Mouse (Mus musculus) ES-E14 (cell line): ENCODE results near the gene Chrna9. TPM values are rescaled to one million over a fixed set of nuclear protein-coding genes. Genes with fewer than 3 reads are reported as not detected.
A peak's percentile ranks its signal among the peaks of the same experiment; 100 is the strongest.

Source experiments
- DNase-seq: peaks from one replicate; pipeline ENCODE4 v3.0.0-alpha.2; 2013; ENCODE audit warnings: low read depth, low spot score
- H3K27ac ChIP-seq: 2 replicates; pipeline ENCODE4 v1.5.1; 2012; ENCODE audit warnings: low read depth, mild to moderate bottlenecking, low read length, moderate library complexity, mixed read lengths; ENCODE audit not compliant: poor library complexity, insufficient read depth, severe bottlenecking
- H3K36me3 ChIP-seq: 2 replicates; pipeline ENCODE4 v1.6.1; 2012; ENCODE audit warnings: mild to moderate bottlenecking, low read length, moderate library complexity, mixed read lengths; ENCODE audit not compliant: control insufficient read depth, poor library complexity, insufficient read depth, severe bottlenecking
- H3K4me1 ChIP-seq, 2 experiments: fragments of 150-350 bp in 1 of 2; sonication (generic) in 1 of 2; 2 replicates each; pipeline ENCODE4 v1.6.1; 2012; ENCODE audit warnings: low read length in 2 of 2, mild to moderate bottlenecking in 1 of 2, mixed read lengths in 1 of 2; ENCODE audit not compliant: control insufficient read depth in 2 of 2, insufficient read depth in 2 of 2, poor library complexity in 1 of 2
- H3K4me3 ChIP-seq, 2 experiments: fragments of 150-350 bp in 1 of 2; sonication (generic) in 1 of 2; 2 replicates each; pipeline ENCODE4 v1.5.1; 2012; ENCODE audit warnings: low read length in 2 of 2, low read depth in 1 of 2, mild to moderate bottlenecking in 1 of 2, mixed read lengths in 1 of 2; ENCODE audit not compliant: insufficient read depth in 1 of 2, poor library complexity in 1 of 2, severe bottlenecking in 1 of 2
- H3K9ac ChIP-seq: 2 replicates; pipeline ENCODE4 v1.6.1; 2012; ENCODE audit warnings: low read depth, mild to moderate bottlenecking, low read length, mixed read lengths; ENCODE audit not compliant: poor library complexity, insufficient read depth, severe bottlenecking
- H3K9me3 ChIP-seq: fragments of 150-350 bp; sonication (generic); 2 replicates; pipeline ENCODE4 v1.6.1; 2012; ENCODE audit warnings: low read depth, mild to moderate bottlenecking, low read length; ENCODE audit not compliant: control insufficient read depth, insufficient read depth
- CHD2 ChIP-seq: IDR thresholded peaks from 2 replicates; pipeline ENCODE4 v1.6.1; 2014; ENCODE audit warnings: mild to moderate bottlenecking, low read depth, low read length, inconsistent platforms
- HCFC1 ChIP-seq: IDR thresholded peaks from 2 replicates; pipeline ENCODE4 v1.6.1; 2012; ENCODE audit warnings: low read length, inconsistent platforms, borderline replicate concordance; ENCODE audit not compliant: insufficient read depth
- MAFK ChIP-seq: IDR thresholded peaks from 2 replicates; pipeline ENCODE4 v1.6.1; 2014; ENCODE audit warnings: mild to moderate bottlenecking, low read depth, low read length, inconsistent platforms; ENCODE audit not compliant: insufficient read depth
- ZC3H11A ChIP-seq: IDR thresholded peaks from 2 replicates; pipeline ENCODE4 v1.6.1; 2012; ENCODE audit warnings: low read depth, mild to moderate bottlenecking, inconsistent platforms, low read length, borderline replicate concordance
- ZNF384 ChIP-seq: IDR thresholded peaks from 2 replicates; pipeline ENCODE4 v1.6.1; 2012; ENCODE audit warnings: low read depth, low read length, inconsistent platforms
- in situ Hi-C, 2 experiments: fragments of 600-800 bp; cut with MboI; formaldehyde crosslinking; loops; one replicate each; pipeline ENCODE4 v1.15.1; 2025; ENCODE audit warnings: low sequenced_read_pairs in 2 of 2, inconsistent platforms in 1 of 2; ENCODE audit not compliant: unreplicated experiment in 2 of 2
- total RNA-seq: library from RNA; depleted of rRNA; stranded (reverse); fragments of 300-350 nt; gene quantifications from 2 replicates; pipeline ENCODE4 v1.2.3, GENCODE M21; 2012

Gene Chrna9
- total RNA-seq, 1 experiment = 11.2 TPM

DNA sequence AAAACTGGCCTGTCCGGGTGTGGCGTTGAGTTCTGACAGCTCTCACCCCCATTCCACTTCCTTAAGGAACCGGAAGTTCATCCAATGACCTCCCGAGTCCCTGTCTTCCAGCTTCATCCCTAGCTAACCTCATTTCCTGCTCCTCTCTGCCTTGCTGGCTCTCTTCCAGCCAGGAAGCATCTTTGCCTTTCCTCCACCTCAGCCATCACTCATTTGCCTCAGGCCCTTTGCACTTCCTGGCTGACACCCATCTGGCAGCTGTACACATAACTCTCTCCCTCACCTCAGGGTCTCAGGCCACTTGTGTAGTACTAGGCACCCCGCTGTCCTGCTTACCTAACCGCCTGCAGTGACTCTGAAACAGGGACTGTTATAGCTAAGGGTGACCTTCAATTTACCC is 59.9 kb downstream of the Chrna9 start:
- no peak overlapping the region for H3K4me3 ChIP-seq
- no peaks in the 10 kb centered on the region for H3K9me3 ChIP-seq
- H3K36me3 ChIP-seq = no peaks in the 10 kb centered on the region
- in situ Hi-C loops = no loop called here
- TF ChIP-seq ZC3H11A (no peak), ZNF384 (no peak), HCFC1 (no peak), CHD2 (no peak), MAFK (no peak)
- H3K9ac ChIP-seq = no peak overlapping the region
- peaks cover 0 to 10% of the 10 kb centered on the region in 2 experiments; a peak in 1 of 4 replicates for H3K4me1 ChIP-seq
- peak overlapping the region; percentile 73 for H3K27ac ChIP-seq
- DNase-seq = no peak

GRCm38 (mm10) chr5:65997813-65998212 is 63.1 kb downstream of the Chrna9 start:
- Histone ChIP-seq H3K9ac (no peak overlapping the region), H3K27ac (no peak overlapping the region), H3K36me3 (no peaks in the 10 kb centered on the region), H3K4me3 (no peak overlapping the region), H3K4me1 (peaks cover 0 to 7% of the 10 kb centered on the region in 2 experiments; a peak in 1 of 4 replicates), H3K9me3 (no peaks in the 10 kb centered on the region)
- DNase-seq = no peak
- TF ChIP-seq CHD2 (no peak), MAFK (no peak), HCFC1 (no peak), ZC3H11A (no peak), ZNF384 (no peak)
- in situ Hi-C loops = no loop called here

DNA sequence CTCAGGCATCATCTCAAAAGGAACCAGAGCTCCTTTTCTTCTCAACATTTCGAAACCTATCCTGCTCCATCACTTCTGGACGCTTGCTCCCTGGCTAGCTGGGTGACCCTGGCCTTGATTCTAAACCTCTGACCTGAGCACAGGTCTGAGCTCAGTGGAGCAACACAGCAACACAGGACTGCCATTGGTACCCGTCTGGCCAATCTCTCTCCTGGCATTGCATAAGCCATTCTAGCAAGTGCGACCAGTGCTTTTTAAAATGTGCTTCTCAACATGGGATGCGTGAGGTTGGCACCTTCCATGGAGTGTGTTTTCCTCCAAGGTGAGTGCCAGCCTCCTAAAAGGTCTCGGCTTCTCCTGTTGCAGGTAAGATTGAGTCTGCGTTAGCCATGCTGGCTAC is 64.4 kb downstream of the Chrna9 start:
- Histone ChIP-seq H3K27ac (no peak overlapping the region), H3K36me3 (no peaks in the 10 kb centered on the region), H3K4me1 (peaks cover 0 to 11% of the 10 kb centered on the region in 2 experiments; a peak in 2 of 4 replicates), H3K9me3 (no peaks in the 10 kb centered on the region), H3K9ac (no peak overlapping the region), H3K4me3 (no peak overlapping the region)
- in situ Hi-C loops = no loop called here
- no peak for DNase-seq
- TF ChIP-seq MAFK (no peak), CHD2 (no peak), HCFC1 (no peak), ZC3H11A (no peak), ZNF384 (no peak)

DNA sequence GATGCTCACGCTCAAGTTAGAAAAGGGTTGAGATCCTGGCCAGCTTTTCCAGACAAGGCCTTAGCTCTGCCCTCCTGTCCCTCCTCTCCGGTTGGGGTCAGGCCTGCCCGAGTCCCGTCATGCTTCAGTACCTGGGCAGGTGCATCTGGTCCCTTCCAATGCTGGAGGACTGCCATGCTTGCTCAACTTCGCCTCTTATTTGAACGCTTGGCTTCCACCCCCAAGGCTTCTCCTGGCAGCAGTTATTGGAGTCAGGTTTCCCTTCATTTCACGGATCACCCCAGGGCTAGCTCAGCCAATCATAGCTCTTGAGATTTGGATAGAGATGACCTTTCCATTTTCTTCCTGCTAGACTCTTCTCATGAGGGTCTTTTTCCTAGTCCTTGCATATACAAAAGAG is 65.4 kb downstream of the Chrna9 start:
- no peaks in the 10 kb centered on the region for H3K36me3 ChIP-seq
- TF ChIP-seq CHD2 = no peak
- TF ChIP-seq HCFC1 = no peak
- no peak for TF ChIP-seq ZC3H11A
- TF ChIP-seq MAFK = no peak
- no peak for TF ChIP-seq ZNF384
- H3K9ac ChIP-seq = no peak overlapping the region
- in situ Hi-C loops = no loop called here
- no peaks in the 10 kb centered on the region for H3K9me3 ChIP-seq
- no peak for DNase-seq
- no peak overlapping the region for H3K27ac ChIP-seq
- H3K4me1 ChIP-seq = peaks cover 1 to 15% of the 10 kb centered on the region in 2 experiments; a peak in 3 of 4 replicates
- H3K4me3 ChIP-seq = no peak overlapping the region

DNA sequence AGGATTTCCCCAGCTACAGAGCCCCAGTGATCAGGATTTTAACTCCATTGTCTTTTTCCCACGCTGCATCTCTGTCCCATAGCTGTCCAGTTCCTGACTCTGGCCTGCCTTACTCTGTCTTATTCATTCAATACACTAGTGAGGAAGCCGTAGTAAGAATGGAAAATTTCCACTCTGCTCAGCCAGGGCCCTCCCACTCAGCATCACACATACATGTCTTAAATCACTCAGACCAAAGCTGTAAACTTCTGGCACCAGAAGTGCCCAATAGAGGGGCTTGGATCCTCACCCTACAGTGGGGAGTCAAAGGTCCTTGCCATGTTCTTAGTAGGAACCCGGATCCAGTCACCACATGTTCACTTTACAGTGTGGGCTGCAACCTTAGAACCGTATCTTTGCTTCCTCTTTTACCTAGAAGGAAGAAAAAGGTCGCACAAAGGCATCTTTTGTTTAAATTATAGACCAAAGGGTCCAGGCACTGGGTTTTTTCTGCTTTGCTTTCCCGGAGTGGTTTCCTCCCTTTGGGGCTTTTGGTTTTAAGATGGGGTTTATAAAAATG is 65.9 kb downstream of the Chrna9 start:
- Histone ChIP-seq H3K9me3 (no peaks in the 10 kb centered on the region), H3K27ac (no peak overlapping the region), H3K9ac (no peak overlapping the region), H3K36me3 (no peaks in the 10 kb centered on the region), H3K4me1 (peaks cover 4 to 13% of the 10 kb centered on the region in 2 experiments), H3K4me3 (no peak overlapping the region)
- TF ChIP-seq HCFC1 (no peak), CHD2 (no peak), ZNF384 (no peak), MAFK (no peak), ZC3H11A (no peak)
- DNase-seq = no peak
- in situ Hi-C loops = no loop called here
